Mouse (Mus musculus) myocyte (in vitro differentiated cells): Measurements from ENCODE around the gene Gatd1. TPM values are rescaled to one million over a fixed set of nuclear protein-coding genes. Genes with fewer than 3 reads are reported as not detected.

ENCODE experiments used
- H3K27me3 ChIP-seq: one replicate; pipeline ENCODE4 v1.6.1; 2011; ENCODE audit not compliant: control insufficient read depth, insufficient read depth, insufficient read length
- H3K36me3 ChIP-seq: one replicate; pipeline ENCODE4 v1.6.1; 2011; ENCODE audit not compliant: control insufficient read depth, insufficient read depth
- H3K4me2 ChIP-seq: one replicate; pipeline ENCODE4 v1.6.1; 2011; ENCODE audit warnings: low read depth, control low read depth
- H3K4me3 ChIP-seq: one replicate; pipeline ENCODE4 v1.5.1; 2011; ENCODE audit warnings: mild to moderate bottlenecking, control low read depth, moderate library complexity
- H3K79me2 ChIP-seq: one replicate; pipeline ENCODE4 v1.6.1; 2011; ENCODE audit not compliant: control insufficient read depth, insufficient read depth
- H3ac ChIP-seq: one replicate; pipeline ENCODE4 v1.6.1; 2011; ENCODE audit not compliant: control insufficient read depth, insufficient read length
- CEBPB ChIP-seq: IDR thresholded peaks from 2 replicates; pipeline ENCODE4 v1.6.1; 2011; ENCODE audit warnings: mild to moderate bottlenecking, moderate library complexity; ENCODE audit not compliant: poor library complexity, insufficient read depth, severe bottlenecking
- MAX ChIP-seq: IDR thresholded peaks from one replicate; pipeline ENCODE4 v1.6.1; 2011; ENCODE audit warnings: low read depth, mild to moderate bottlenecking, control low read depth
- MYOD1 ChIP-seq, 3 experiments: IDR thresholded peaks; one replicate each; pipeline ENCODE4 v1.6.1; 2011; ENCODE audit warnings: control low read depth in 2 of 3, low read depth in 2 of 3, mild to moderate bottlenecking in 2 of 3, moderate library complexity in 1 of 3; ENCODE audit not compliant: insufficient read length in 2 of 3, control insufficient read depth in 1 of 3
- MYOG ChIP-seq, 3 experiments: IDR thresholded peaks; one replicate each; pipeline ENCODE4 v1.6.1; 2011; ENCODE audit warnings: control low read depth in 2 of 3, low read depth in 2 of 3, mild to moderate bottlenecking in 2 of 3; ENCODE audit not compliant: insufficient read length in 2 of 3, control insufficient read depth in 1 of 3, insufficient read depth in 1 of 3
- POLR2A ChIP-seq: IDR thresholded peaks from one replicate; pipeline ENCODE4 v1.6.1; 2011; ENCODE audit warnings: low read depth, mild to moderate bottlenecking, control low read depth, moderate library complexity; ENCODE audit not compliant: insufficient read length
- POLR2AphosphoS2 ChIP-seq: IDR thresholded peaks from one replicate; pipeline ENCODE4 v1.6.1; 2011; ENCODE audit warnings: low read depth, control low read depth; ENCODE audit not compliant: insufficient read length
- SRF ChIP-seq: IDR thresholded peaks from one replicate; pipeline ENCODE4 v1.6.1; 2011; ENCODE audit warnings: low read depth; ENCODE audit not compliant: control insufficient read depth, insufficient read length
- TCF12 ChIP-seq: IDR thresholded peaks from one replicate; pipeline ENCODE4 v1.6.1; 2011; ENCODE audit warnings: mild to moderate bottlenecking, control low read depth; ENCODE audit not compliant: poor library complexity, insufficient read depth, severe bottlenecking
- TCF3 ChIP-seq: IDR thresholded peaks from one replicate; pipeline ENCODE4 v1.6.1; 2011; ENCODE audit warnings: low read depth, control low read depth; ENCODE audit not compliant: insufficient read length
- USF1 ChIP-seq: IDR thresholded peaks from one replicate; pipeline ENCODE4 v1.6.1; 2011; ENCODE audit warnings: low read depth, mild to moderate bottlenecking, control low read depth, moderate library complexity
- polyA plus RNA-seq: library from polyadenylated mRNA; unstranded; fragments of >200 nt; fragmentation: generic; extraction: Trizol; gene quantifications from one replicate; pipeline ENCODE4 v1.2.1, GENCODE M21; 2012; ENCODE audit warnings: missing spikeins

Gatd1 gene
- polyA plus RNA-seq, 1 experiment = 16.3 TPM

DNA sequence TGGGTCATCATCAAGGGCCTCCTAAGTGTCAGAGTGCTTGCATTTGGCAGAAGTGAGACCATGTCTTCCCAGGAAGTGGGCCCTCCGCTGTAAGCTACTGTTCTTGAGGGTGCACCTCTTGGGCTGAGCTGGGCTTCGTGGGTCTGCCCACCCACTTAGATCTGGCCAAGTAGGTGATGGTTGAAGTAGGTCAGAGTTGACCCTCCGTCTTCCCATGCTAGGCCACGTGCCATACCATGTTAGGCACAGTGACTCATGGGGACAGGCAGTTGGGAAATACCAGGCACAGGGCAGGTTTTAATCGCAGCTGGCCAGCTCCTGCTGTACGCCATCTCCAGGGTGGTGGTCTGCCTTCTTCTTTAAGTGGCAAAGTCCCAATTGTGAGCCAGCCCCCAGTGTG is 42.8 kb upstream of the Gatd1 start:
- Histone ChIP-seq H3K36me3 (peaks cover 2% of the 10 kb centered on the region), H3K4me3 (peak overlapping the region; percentile 67), H3K27me3 (no peaks in the 10 kb centered on the region), H3K4me2 (peak overlapping the region; percentile 71), H3K79me2 (no peaks in the 10 kb centered on the region), H3ac (no peak overlapping the region)
- TF ChIP-seq USF1 (peak; percentile 75), MYOG (IDR thresholded peaks at IDR 0.05; ENCODE audit: control insufficient read depth in 1 of 3, insufficient read depth in 1 of 3, insufficient read length in 2 of 3, low read depth in 2 of 3) (peak in 1 of 3 experiments; percentile 29), SRF (peak; percentile 77), TCF3 (no peak), MYOD1 (IDR thresholded peaks at IDR 0.05; ENCODE audit: control insufficient read depth in 1 of 3, insufficient read length in 2 of 3, low read depth in 2 of 3) (peak in 1 of 3 experiments; percentile 61)

DNA sequence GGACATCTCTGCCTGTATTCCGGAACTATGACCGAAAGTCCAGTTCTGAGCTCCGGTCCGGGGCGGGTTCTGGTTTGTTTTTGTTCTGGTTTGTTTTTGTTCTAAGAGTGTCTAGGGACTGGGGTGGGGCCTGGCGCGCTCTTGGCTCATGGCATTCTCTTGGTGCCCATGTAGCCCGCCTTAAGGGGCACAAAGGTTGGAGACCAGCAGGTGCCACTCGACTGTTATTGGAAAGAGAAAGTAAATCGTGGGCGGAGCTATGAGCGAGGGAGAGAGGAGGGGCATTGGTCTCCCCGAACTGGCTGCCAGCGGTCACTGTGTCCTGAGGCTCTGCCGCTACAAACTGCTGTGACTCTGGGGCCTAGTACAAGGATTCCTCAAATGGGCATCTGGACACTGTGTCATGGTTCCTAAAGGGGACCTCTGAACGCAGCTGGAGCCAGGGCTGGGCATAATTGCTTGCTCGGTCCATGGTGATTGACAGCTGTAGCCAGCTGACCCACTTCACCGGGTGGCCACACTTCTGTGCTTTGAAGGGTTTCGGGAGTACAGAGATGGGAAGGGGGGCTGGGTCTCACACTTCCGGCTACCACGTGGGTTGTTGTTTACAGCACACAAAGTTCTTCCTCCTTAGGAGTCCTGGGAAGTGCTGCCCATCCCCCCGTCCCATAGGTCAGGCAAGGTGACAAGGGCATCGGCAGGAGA is 41.8 kb upstream of the Gatd1 start:
- Histone ChIP-seq H3K36me3 (peaks cover 9% of the 10 kb centered on the region), H3K27me3 (no peaks in the 10 kb centered on the region), H3ac (peak overlapping the region; percentile 27), H3K4me2 (peak overlapping the region; percentile 71), H3K4me3 (peak overlapping the region; percentile 67), H3K79me2 (no peaks in the 10 kb centered on the region)
- TF ChIP-seq MYOD1 (IDR thresholded peaks at IDR 0.05; ENCODE audit: control insufficient read depth in 1 of 3, insufficient read length in 2 of 3, low read depth in 2 of 3) (peak in 1 of 3 experiments; percentile 49), MYOG (IDR thresholded peaks at IDR 0.05; ENCODE audit: control insufficient read depth in 1 of 3, insufficient read depth in 1 of 3, insufficient read length in 2 of 3, low read depth in 2 of 3) (peak in 1 of 3 experiments; percentile 5), POLR2A (peak; percentile 43), POLR2AphosphoS2 (no peak)

DNA sequence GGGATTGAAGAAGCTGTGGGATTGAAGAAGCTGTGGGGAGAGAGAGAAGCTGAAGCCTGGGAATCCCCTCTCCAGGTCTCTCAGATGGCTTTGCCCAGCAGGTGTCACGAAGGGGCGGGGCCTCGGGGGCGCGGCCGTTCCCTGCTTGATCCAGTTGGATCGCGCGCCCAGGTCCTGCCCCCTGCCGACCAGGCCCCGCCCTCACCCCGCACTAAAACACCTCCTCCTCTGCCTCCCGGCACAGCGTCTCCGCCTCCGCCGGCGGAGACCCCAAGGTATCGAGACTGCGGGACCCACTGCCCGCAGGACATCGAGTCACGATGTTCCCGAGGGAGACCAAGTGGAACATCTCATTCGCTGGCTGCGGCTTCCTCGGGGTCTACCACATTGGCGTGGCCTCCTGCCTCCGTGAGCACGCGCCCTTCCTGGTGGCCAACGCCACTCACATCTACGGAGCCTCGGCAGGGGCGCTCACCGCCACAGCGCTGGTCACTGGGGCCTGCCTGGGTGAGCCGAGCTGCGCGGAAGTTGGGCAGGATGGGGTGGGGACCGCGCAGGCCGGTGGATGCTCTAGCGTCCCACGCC is 41.1 kb upstream of the Gatd1 start, which contains the start of gene Pnpla2:
Gene Pnpla2 (plus strand): TSS at position 232 of the 585 bp plus-strand sequence.
- Histone ChIP-seq H3K27me3 (no peaks in the 10 kb centered on the region), H3K4me3 (peak within 1 kb of the TSS; percentile 67), H3K36me3 (peaks cover 9% of the 10 kb centered on the region), H3K79me2 (no peaks in the 10 kb centered on the region), H3K4me2 (peak within 1 kb of the TSS; percentile 71), H3ac (peak within 1 kb of the TSS; percentile 27)
- peak; percentile 74 for TF ChIP-seq POLR2A
- TF ChIP-seq CEBPB = no peak
- TF ChIP-seq TCF12 = no peak
- no peak for TF ChIP-seq TCF3
- TF ChIP-seq USF1 = no peak
- peak in 1 of 3 experiments; percentile 12 for TF ChIP-seq MYOG (IDR thresholded peaks at IDR 0.05; ENCODE audit: control insufficient read depth in 1 of 3, insufficient read depth in 1 of 3, insufficient read length in 2 of 3, low read depth in 2 of 3)
- TF ChIP-seq POLR2AphosphoS2 = peak; percentile 82
- peak in 2 of 3 experiments; percentile 3 to 5 for TF ChIP-seq MYOD1 (IDR thresholded peaks at IDR 0.05; ENCODE audit: control insufficient read depth in 1 of 3, insufficient read length in 2 of 3, low read depth in 2 of 3)

DNA sequence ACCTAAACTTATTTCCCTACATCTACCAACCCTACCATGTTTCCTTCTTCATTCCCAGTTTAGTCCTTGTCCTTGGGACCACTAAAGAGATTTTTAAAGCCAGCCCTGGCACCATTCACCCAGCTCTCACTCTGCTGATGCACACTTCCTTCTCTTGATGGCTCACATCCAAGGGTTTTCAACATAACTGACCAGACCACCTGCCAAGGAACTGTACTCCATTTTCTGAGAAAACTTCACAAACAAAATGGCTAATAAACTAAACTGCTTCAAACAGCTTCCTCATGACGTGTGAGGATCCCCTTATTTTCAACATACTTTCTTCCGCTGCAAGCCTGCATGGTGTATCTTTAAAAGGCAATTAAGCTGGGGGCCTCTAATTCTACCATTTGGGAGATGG is 39.7 kb upstream of the Gatd1 start:
- Histone ChIP-seq H3K4me3 (no peak overlapping the region), H3K27me3 (no peaks in the 10 kb centered on the region), H3ac (no peak overlapping the region), H3K4me2 (no peak overlapping the region), H3K36me3 (peaks cover 17% of the 10 kb centered on the region), H3K79me2 (peaks cover 7% of the 10 kb centered on the region)
- TF ChIP-seq MYOG (IDR thresholded peaks at IDR 0.05; ENCODE audit: control insufficient read depth in 1 of 3, insufficient read depth in 1 of 3, insufficient read length in 2 of 3, low read depth in 2 of 3) (no peak), TCF3 (no peak), MYOD1 (IDR thresholded peaks at IDR 0.05; ENCODE audit: control insufficient read depth in 1 of 3, insufficient read length in 2 of 3, low read depth in 2 of 3) (no peak), MAX (no peak), POLR2AphosphoS2 (no peak), CEBPB (no peak)

DNA sequence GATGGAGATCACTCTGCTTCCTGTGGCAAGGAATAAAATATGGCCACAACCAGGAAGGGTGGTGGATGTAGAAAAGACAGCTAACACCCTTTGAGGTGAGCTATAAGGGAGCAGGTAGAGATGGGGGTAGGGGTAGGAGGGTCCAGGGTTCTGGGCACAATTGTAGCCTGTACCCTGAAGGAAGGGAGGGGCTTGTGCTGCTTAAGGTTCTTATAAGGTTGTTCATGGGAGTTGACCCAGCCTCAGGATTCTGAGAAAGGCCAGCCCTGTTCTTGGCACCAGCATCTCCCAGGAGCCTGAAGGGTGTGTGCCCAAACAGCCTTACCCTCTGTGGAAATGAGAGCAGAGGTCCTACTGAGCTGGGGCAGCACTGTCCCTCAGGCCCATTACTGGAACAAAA is 38.0 kb upstream of the Gatd1 start:
- no peaks in the 10 kb centered on the region for H3K27me3 ChIP-seq
- H3K36me3 ChIP-seq = peaks cover 20% of the 10 kb centered on the region
- peaks cover 19% of the 10 kb centered on the region for H3K79me2 ChIP-seq
- TF ChIP-seq POLR2AphosphoS2 (peak; percentile 82), CEBPB (no peak), POLR2A (peak; percentile 24)
- H3K4me2 ChIP-seq = no peak overlapping the region
- H3ac ChIP-seq = no peak overlapping the region
- no peak overlapping the region for H3K4me3 ChIP-seq
